Mouse (Mus musculus) E14TG2a.4 (cell line): Measurements from ENCODE around the gene Zfp229.
"Not testable (repeated sequence)": the region's sequence is repeated elsewhere in the genome, so short reads cannot be mapped to it uniquely, and the experiment has no call there.

Experiments used
- H3K27me3 ChIP-seq: 2 replicates; pipeline ENCODE4 v1.6.1; 2014; ENCODE audit warnings: low read length, control low read depth; ENCODE audit not compliant: insufficient read depth
- H3K36me3 ChIP-seq: 2 replicates; pipeline ENCODE4 v1.6.1; 2014; ENCODE audit warnings: low read length, control low read depth; ENCODE audit not compliant: insufficient read depth
- H3K4me1 ChIP-seq: replicated peaks from 2 replicates; pipeline ENCODE4 v1.6.1; 2014; ENCODE audit warnings: low read depth, low read length, control low read depth
- H3K4me3 ChIP-seq: replicated peaks from 2 replicates; pipeline ENCODE4 v1.5.1; 2014; ENCODE audit warnings: mild to moderate bottlenecking, low read length
- H3K9me3 ChIP-seq: 2 replicates; pipeline ENCODE4 v1.6.1; 2014; ENCODE audit warnings: low read length, control low read depth
- CTCF ChIP-seq: conservative IDR thresholded peaks from 2 replicates; pipeline ENCODE4 v1.5.1; 2014; ENCODE audit warnings: low read length
- NANOG ChIP-seq: IDR thresholded peaks from 2 replicates; pipeline ENCODE4 v1.6.1; 2014; ENCODE audit warnings: borderline replicate concordance, low read length, mixed read lengths
- POU5F1 ChIP-seq: IDR thresholded peaks from 2 replicates; pipeline ENCODE4 v1.6.1; 2014; ENCODE audit warnings: low read length, borderline replicate concordance

Zfp229 gene

DNA sequence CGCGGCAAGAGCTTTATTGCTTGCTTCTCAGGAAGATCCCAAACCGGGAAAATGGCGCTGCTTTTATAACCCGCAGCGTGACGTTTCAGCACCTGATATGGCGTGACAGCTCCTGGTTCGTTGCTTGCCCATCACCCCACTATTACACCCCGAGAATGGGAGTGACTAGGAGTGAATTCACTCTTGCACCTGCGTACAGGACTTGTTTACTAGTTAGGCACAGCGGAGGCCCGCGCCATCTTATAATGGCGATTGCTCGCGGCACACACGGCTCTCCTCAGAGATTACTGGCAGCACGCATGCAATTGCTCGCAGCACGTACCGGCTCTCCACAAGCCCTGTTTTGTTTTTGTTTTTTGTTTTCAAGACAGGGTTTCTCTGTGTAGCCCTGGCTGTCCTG lies at the start of gene Zfp229:
Gene Zfp229, plus strand, starts transcription at position 301 of the 400 bp plus-strand sequence.
- Histone ChIP-seq H3K4me3 (peak within 1 kb of the TSS; percentile 90), H3K36me3 (peaks cover 38% of the 10 kb centered on the region), H3K4me1 (peaks cover 41% of the 10 kb centered on the region)
- H3K27me3 ChIP-seq, H3K9me3 ChIP-seq: not testable (repeated sequence)

DNA sequence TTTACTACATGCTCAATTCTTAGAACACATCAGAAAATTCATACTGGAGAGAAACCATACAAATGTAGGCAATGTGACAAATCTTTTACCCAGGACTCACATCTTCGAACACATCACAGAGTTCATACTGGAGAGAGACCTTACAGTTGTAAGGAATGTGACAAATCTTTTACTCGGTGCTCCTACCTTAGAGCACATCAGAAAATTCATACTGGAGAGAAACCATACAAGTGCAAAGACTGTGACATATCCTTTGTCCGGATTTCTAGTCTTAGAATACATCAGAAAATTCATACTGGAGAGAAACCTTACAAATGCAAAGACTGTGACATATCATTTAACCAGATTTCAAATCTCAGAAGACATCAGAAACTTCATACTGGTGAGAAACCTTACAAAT lies 39.0 kb upstream of the Zfp229 start, which contains the start of gene Gm10226:
Gene Gm10226, plus strand, starts transcription at position 301 of the 400 bp plus-strand sequence.
- Histone ChIP-seq H3K36me3 (0 out of 2 replicates have a peak, but pooled peaks cover 3% of the 10 kb centered on the region), H3K4me1 (no peaks in the 10 kb centered on the region), H3K4me3 (no peak within 1 kb of the TSS), H3K9me3 (no peaks in the 10 kb centered on the region), H3K27me3 (no peaks in the 10 kb centered on the region)
- no peak for TF ChIP-seq POU5F1
- no peak for TF ChIP-seq CTCF
- no peak for TF ChIP-seq NANOG

DNA sequence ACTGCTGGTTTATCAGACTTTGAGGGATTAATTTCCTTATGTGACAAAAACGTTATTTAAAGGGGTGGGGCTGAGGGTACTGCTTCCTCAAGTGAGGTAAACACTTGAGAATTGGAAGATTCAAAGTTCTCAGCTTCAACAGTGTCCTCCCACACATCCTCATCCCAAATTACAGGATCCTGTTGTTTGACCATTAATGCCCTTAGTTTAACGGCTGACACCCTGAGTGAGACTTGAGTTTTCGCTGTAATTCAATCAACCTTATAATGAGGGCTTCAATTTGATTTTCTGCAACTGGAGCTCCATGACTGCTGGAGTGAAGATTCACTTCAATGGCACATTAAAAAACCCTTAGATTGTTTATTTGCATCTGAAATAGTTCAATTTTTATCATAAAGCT lies 37.3 kb upstream of the Zfp229 start:
- TF ChIP-seq POU5F1: no peak
- TF ChIP-seq NANOG: no peak
- no peak for TF ChIP-seq CTCF
- H3K4me1 ChIP-seq: no peaks in the 10 kb centered on the region
- H3K9me3 ChIP-seq: no peaks in the 10 kb centered on the region
- H3K27me3 ChIP-seq: no peaks in the 10 kb centered on the region
- H3K36me3 ChIP-seq: 0 out of 2 replicates have a peak, but pooled peaks cover 3% of the 10 kb centered on the region
- H3K4me3 ChIP-seq: no peak overlapping the region

DNA sequence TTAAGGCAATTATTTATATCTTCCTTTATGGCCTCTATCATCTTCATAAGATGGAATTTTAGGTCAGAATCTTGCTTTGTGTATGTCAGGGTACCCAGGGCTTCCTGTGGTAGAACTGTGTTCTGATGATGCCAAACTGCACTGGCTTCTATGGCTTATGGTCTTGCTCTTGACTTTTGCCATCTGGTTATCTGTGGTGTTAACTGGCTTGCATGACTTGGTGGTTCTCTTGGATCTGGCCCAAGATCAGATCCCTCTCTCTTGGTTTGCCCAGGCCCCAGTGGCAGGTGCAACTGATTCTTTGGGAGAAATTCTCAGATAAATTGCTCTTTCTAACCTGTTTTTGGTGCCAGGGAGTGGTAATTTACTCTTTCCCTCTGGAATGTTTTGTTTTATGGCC lies 34.5 kb upstream of the Zfp229 start:
- H3K4me3 ChIP-seq: no peak overlapping the region
- TF ChIP-seq NANOG: no peak
- TF ChIP-seq CTCF: no peak
- TF ChIP-seq POU5F1: no peak
- H3K9me3 ChIP-seq: no peaks in the 10 kb centered on the region
- no peaks in the 10 kb centered on the region for H3K27me3 ChIP-seq
- H3K4me1 ChIP-seq: no peaks in the 10 kb centered on the region
- 0 out of 2 replicates have a peak, but pooled peaks cover under 1% of the 10 kb centered on the region for H3K36me3 ChIP-seq

DNA sequence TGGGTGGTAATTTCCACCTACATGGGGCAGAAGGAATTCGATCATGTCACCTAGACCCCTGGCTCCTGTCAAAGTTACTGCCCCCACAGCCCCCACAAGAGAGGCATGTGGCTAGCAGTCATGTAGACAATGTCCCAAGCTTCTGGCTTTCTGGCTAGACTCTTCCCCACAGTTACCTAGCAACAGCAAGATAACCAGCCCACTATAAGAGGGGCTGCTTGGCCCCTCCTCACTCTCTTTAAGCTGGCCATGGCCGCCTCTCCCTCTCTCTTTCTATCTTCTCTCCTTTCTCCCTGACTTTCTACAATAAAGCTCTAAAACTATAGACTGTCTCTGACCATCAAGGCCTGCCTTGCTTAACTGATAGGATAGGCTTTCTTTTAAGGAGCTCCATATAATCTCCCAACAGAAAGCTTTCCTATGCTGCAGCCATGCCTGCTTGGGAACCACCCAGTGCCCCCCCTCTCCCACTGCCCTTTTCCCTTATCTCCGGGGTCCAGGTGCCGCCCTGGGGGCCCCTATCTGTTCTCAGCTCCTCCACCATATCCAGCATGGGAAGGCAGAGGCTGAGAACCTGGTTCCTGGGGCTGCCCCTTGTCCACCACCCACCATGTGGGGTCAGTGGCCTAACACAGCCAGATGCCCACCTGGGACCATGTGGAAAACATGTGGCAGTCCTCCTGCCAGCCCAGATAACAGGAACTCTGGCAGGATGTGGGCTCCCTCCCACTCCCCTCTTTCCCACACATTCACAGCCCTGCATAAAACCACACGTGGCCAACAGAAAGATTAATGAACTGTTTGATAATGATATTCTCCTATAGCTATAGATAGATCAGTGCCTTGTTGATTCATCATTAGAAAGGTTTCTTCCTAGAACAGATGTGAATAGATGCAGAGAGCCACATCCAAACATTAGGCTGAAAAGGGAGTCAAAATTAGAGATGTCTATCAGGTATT lies 28.0 kb upstream of the Zfp229 start:
- no peaks in the 10 kb centered on the region for H3K27me3 ChIP-seq
- no peaks in the 10 kb centered on the region for H3K9me3 ChIP-seq
- H3K36me3 ChIP-seq: no peaks in the 10 kb centered on the region
- H3K4me3 ChIP-seq: no peak overlapping the region
- TF ChIP-seq NANOG (no peak), CTCF (no peak)
- H3K4me1 ChIP-seq: no peaks in the 10 kb centered on the region

DNA sequence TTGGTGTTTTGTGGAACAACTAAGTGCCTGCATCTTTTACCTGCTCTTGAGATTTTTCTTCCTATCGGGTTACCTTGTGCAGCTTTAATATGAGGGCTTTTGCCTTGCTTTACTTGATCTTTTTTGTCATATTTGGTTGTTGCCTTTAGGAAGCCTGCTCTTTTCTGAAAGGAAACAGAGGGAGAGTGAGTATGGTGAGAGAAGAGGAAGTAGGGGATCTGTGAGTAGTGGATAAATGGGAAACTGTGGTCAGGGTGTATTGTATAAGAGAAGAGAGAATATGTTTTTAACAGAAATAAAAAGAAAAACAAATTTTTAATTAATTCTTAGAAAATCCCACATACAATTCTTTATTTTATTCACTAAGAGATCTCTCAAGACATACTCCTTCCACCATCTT lies 27.2 kb upstream of the Zfp229 start:
- 0 out of 2 replicates have a peak, but pooled peaks cover under 1% of the 10 kb centered on the region for H3K36me3 ChIP-seq
- no peaks in the 10 kb centered on the region for H3K9me3 ChIP-seq
- H3K4me1 ChIP-seq: peaks cover 5% of the 10 kb centered on the region
- TF ChIP-seq NANOG (no peak), POU5F1 (no peak), CTCF (no peak)
- H3K4me3 ChIP-seq: no peak overlapping the region
- H3K27me3 ChIP-seq: no peaks in the 10 kb centered on the region

DNA sequence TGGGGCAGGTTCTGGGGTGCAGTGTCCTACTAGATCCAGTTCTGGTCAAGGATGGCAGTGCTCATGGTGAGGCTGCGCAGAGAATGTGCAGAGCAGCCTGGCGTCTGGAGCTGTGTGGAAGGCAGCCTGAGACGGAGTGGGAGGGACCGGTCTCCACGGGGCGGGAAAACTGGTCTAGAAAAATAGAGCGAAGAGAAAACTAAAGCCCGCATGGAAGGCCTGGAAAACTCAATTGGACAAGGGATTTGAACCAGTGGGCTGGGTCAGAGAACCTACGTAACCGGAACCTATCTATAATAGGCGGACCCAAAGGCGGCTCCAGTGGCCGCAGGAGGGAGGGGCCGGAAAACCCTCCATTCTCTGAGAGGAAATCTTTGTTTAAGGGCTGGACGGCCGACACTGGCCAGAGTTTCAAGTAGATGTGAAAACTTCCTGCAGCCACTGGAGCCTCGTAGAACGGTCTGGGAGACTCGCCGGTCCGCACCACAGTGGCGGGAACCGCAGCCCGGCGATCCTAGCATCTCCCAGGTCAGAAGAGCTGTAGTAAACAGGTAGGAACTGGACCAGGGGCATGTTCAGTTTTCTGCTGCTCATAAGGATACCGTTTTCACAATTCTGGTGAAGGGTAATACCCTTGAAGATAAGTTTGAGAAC lies 23.1 kb upstream of the Zfp229 start, which contains the start of gene Zfp760:
Gene Zfp760, plus strand, starts transcription at position 399 of the 654 bp plus-strand sequence.
- H3K36me3 ChIP-seq: peaks cover 23% of the 10 kb centered on the region
- H3K4me3 ChIP-seq: peak within 1 kb of the TSS; percentile 89
- no peaks in the 10 kb centered on the region for H3K27me3 ChIP-seq
- no peaks in the 10 kb centered on the region for H3K9me3 ChIP-seq
- TF ChIP-seq NANOG (no peak), POU5F1 (no peak), CTCF (no peak)
- H3K4me1 ChIP-seq: peaks cover 10% of the 10 kb centered on the region

DNA sequence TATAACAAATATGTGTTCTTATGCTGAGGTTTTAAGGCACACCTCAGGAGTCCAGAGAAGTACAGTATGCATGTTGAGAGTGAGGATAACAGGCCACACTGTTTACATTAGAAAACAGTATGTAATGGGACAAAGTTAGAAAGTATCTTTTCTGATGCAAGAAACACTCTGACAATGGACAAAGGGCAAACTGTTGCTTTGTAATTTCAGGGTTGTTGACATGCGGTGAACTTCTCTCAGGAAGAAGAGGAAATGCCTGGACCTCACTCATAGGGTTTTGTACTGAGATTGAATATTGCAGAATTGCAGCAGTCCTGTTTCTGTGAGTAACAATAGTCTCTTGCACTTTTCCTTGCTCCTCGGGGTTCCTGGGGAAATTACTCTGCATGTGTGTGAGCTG lies 22.2 kb upstream of the Zfp229 start:
- TF ChIP-seq NANOG (no peak), CTCF (no peak), POU5F1 (no peak)
- H3K27me3 ChIP-seq: no peaks in the 10 kb centered on the region
- no peaks in the 10 kb centered on the region for H3K9me3 ChIP-seq
- peak overlapping the region; percentile 89 for H3K4me3 ChIP-seq
- H3K36me3 ChIP-seq: peaks cover 26% of the 10 kb centered on the region
- peaks cover 10% of the 10 kb centered on the region for H3K4me1 ChIP-seq
